Mouse (Mus musculus) splenic B cell, adult 2 months (primary cell): ENCODE measurements around the gene Crybg3.

Source experiments
- DNase-seq: peaks from one replicate; pipeline ENCODE4 v3.0.0-alpha.2; 2011; ENCODE audit warnings: low read depth, low spot score
- H3K27me3 ChIP-seq: 2 replicates; pipeline ENCODE4 v1.6.1; 2012; ENCODE audit warnings: mild to moderate bottlenecking, low read length, moderate library complexity, mixed read lengths; ENCODE audit not compliant: control insufficient read depth, poor library complexity, insufficient read depth, severe bottlenecking
- H3K36me3 ChIP-seq: 2 replicates; pipeline ENCODE4 v1.6.1; 2012; ENCODE audit warnings: mild to moderate bottlenecking, low read length, moderate library complexity, mixed read lengths; ENCODE audit not compliant: control insufficient read depth, poor library complexity, insufficient read depth, severe bottlenecking

Crybg3 gene

GRCm38 (mm10) chr16:59600311-59601251 lies at the start of gene Crybg3:
Crybg3 (minus strand) TSS chr16:59600979.
- Histone ChIP-seq H3K36me3 (no peaks in the 10 kb centered on the region), H3K27me3 (no peaks in the 10 kb centered on the region)
- DNase-seq, result peak; percentile 75

- Histone ChIP-seq H3K27me3 (no peaks in the 10 kb centered on the region), H3K36me3 (no peaks in the 10 kb centered on the region)
- no peak for DNase-seq
Observed at GRCm38 (mm10) chr16:59643766-59644165, 43.0 kb upstream of the Crybg3 start.

GRCm38 (mm10) chr16:59639985-59640384 lies 39.2 kb upstream of the Crybg3 start:
- no peaks in the 10 kb centered on the region for H3K27me3 ChIP-seq
- DNase-seq, result no peak

GRCm38 (mm10) chr16:59639102-59639691 lies 38.4 kb upstream of the Crybg3 start, which contains the start of gene Arl6:
Arl6 (minus strand) TSS chr16:59639391.
- Histone ChIP-seq H3K36me3 (no peaks in the 10 kb centered on the region), H3K27me3 (no peaks in the 10 kb centered on the region)
- peak; percentile 94 for DNase-seq

More at GRCm38 (mm10) chr16:59639985-59640384, 39.2 kb upstream of the Crybg3 start:
- no peaks in the 10 kb centered on the region for H3K36me3 ChIP-seq

- DNase-seq, result no peak
- no peaks in the 10 kb centered on the region for H3K36me3 ChIP-seq
- H3K27me3 ChIP-seq, result no peaks in the 10 kb centered on the region
Observed at GRCm38 (mm10) chr16:59634598-59634997, 33.8 kb upstream of the Crybg3 start.

GRCm38 (mm10) chr16:59621554-59621953 lies 20.8 kb upstream of the Crybg3 start:
- Histone ChIP-seq H3K27me3 (no peaks in the 10 kb centered on the region), H3K36me3 (no peaks in the 10 kb centered on the region)
- peak; percentile 10 for DNase-seq

GRCm38 (mm10) chr16:59617167-59617566 lies 16.4 kb upstream of the Crybg3 start:
- peak; percentile 81 for DNase-seq
- no peaks in the 10 kb centered on the region for H3K36me3 ChIP-seq
- no peaks in the 10 kb centered on the region for H3K27me3 ChIP-seq

GRCm38 (mm10) chr16:59615675-59616074 lies 14.9 kb upstream of the Crybg3 start:
- Histone ChIP-seq H3K27me3 (no peaks in the 10 kb centered on the region), H3K36me3 (no peaks in the 10 kb centered on the region)
- DNase-seq, result no peak

GRCm38 (mm10) chr16:59610750-59611149 lies 10.0 kb upstream of the Crybg3 start:
- Histone ChIP-seq H3K36me3 (no peaks in the 10 kb centered on the region), H3K27me3 (no peaks in the 10 kb centered on the region)
- no peak for DNase-seq

GRCm38 (mm10) chr16:59604078-59604781 lies 3.5 kb upstream of the Crybg3 start:
- Histone ChIP-seq H3K27me3 (no peaks in the 10 kb centered on the region), H3K36me3 (no peaks in the 10 kb centered on the region)
- DNase-seq, result peak; percentile 56

GRCm38 (mm10) chr16:59599411-59600265 lies 1.1 kb downstream of the Crybg3 start:
- Histone ChIP-seq H3K27me3 (no peaks in the 10 kb centered on the region), H3K36me3 (no peaks in the 10 kb centered on the region)
- DNase-seq, result peak; percentile 7

GRCm38 (mm10) chr16:59598997-59599396 lies 1.8 kb downstream of the Crybg3 start:
- H3K27me3 ChIP-seq, result no peaks in the 10 kb centered on the region
- no peak for DNase-seq
- no peaks in the 10 kb centered on the region for H3K36me3 ChIP-seq

- no peaks in the 10 kb centered on the region for H3K36me3 ChIP-seq
- no peaks in the 10 kb centered on the region for H3K27me3 ChIP-seq
- no peak for DNase-seq
Observed at GRCm38 (mm10) chr16:59597256-59597655, 3.5 kb downstream of the Crybg3 start.

GRCm38 (mm10) chr16:59594714-59595113 lies 6.1 kb downstream of the Crybg3 start:
- Histone ChIP-seq H3K36me3 (no peaks in the 10 kb centered on the region), H3K27me3 (no peaks in the 10 kb centered on the region)
- DNase-seq, result no peak
